Mouse (Mus musculus) C2C12 (cell line): ENCODE data around the gene Bmp4.

ENCODE experiments used
- CEBPB ChIP-seq: IDR thresholded peaks from one replicate; pipeline ENCODE4 v1.6.1; 2011; ENCODE audit warnings: low read depth, mild to moderate bottlenecking, control low read depth, moderate library complexity
- CTCF ChIP-seq: IDR thresholded peaks from one replicate; pipeline ENCODE4 v1.5.1; 2011; ENCODE audit not compliant: control insufficient read depth, insufficient read depth, insufficient read length
- FOSL1 ChIP-seq: IDR thresholded peaks from one replicate; pipeline ENCODE4 v1.8.0; 2011; ENCODE audit warnings: mild to moderate bottlenecking, low read length; ENCODE audit not compliant: poor library complexity, insufficient read depth, severe bottlenecking
- MAX ChIP-seq: IDR thresholded peaks from one replicate; pipeline ENCODE4 v1.6.1; 2011; ENCODE audit warnings: mild to moderate bottlenecking, control low read depth
- MYOD1 ChIP-seq: IDR thresholded peaks from one replicate; pipeline ENCODE4 v1.6.1; 2011; ENCODE audit warnings: low read depth; ENCODE audit not compliant: control insufficient read depth, insufficient read length
- MYOG ChIP-seq: IDR thresholded peaks from one replicate; pipeline ENCODE4 v1.6.1; 2011; ENCODE audit not compliant: control insufficient read depth, insufficient read length; ENCODE audit errors: extremely low read depth
- USF1 ChIP-seq: IDR thresholded peaks from one replicate; pipeline ENCODE4 v1.6.1; 2011; ENCODE audit warnings: low read depth, mild to moderate bottlenecking, control low read depth, moderate library complexity

DNA sequence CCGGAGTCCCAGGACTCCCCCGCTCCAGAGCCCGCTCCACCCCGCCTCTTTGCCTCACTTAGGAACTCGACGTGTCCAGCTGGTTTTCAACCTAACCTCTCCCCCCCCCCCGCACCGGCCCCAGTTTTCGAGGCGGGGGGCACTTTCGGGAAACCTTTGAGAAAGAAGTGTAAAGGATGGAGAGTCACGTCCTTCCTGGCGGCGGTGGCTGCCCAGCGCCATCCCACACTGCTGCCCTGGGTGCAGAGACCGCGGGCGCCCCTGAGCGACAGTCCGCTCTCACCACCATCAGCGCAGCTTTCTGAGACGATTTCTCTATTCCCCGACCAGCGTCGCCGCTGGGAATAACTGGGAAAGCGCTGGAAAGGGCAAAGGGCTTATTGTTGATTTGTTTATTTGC is 1.8 kb downstream of the Bmp4 start:
- TF ChIP-seq CTCF (no peak), MYOG (no peak), MYOD1 (no peak), CEBPB (no peak), FOSL1 (no peak), USF1 (no peak), MAX (no peak)
